In genomic region chr5:32199136-32199535, GRCm38 (mm10) we compare ENCODE assay signal across 22 mouse cellular contexts. TPM values are rescaled to one million over a fixed set of nuclear protein-coding genes. Genes with fewer than 3 reads are reported as not detected.
DNase-seq lines count a peak whose midpoint lies in the region; ATAC-seq lines count a peak whose summit lies in the region.
"Had no signal": no experiment of that assay in that cellular context is flagged by ENCODE, and none has a peak within 500 bp of the region (broad histone marks: within the 10 kb centered on the region; RNA-seq: fewer than 3 reads in every experiment).

No protein-coding gene starts in this region.

- H3K4me2 ChIP-seq in hindbrain, embryonic 11.5 days (replicated peaks; ENCODE audit: low read depth, low read length): no peak overlapping the region
- H3K4me2 ChIP-seq: forebrain, embryonic 12.5 days; limb, embryonic 15.5 days; neural tube, embryonic 15.5 days had no signal

- no peak overlapping the region for H3K27ac ChIP-seq in hindbrain, embryonic 11.5 days (ENCODE audit: low read depth, low read length)
- H3K27ac ChIP-seq: forebrain, embryonic 12.5 days; heart, adult 2 months; kidney, postnatal 0 days; limb, embryonic 15.5 days; neural tube, embryonic 15.5 days had no signal

- H3K4me1 ChIP-seq in hindbrain, embryonic 11.5 days (replicated peaks; ENCODE audit: control insufficient read depth, insufficient read depth, low read length): no peaks in the 10 kb centered on the region
- H3K4me1 ChIP-seq: forebrain, embryonic 12.5 days; neural tube, embryonic 15.5 days had no signal

- no peak overlapping the region for H3K9ac ChIP-seq in hindbrain, embryonic 11.5 days (ENCODE audit: low read depth, low read length)
- H3K9ac ChIP-seq: forebrain, embryonic 12.5 days; limb, embryonic 15.5 days; neural tube, embryonic 15.5 days had no signal

- 85% methylated on average over 3 of the region's 3 CpGs for WGBS in hindbrain, embryonic 11.5 days

- H3K27me3 ChIP-seq in hindbrain, embryonic 11.5 days (ENCODE audit: control insufficient read depth, insufficient read depth, low read length): no peaks in the 10 kb centered on the region
- H3K27me3 ChIP-seq: forebrain, embryonic 12.5 days; limb, embryonic 15.5 days; neural tube, embryonic 15.5 days had no signal

- no peaks in the 10 kb centered on the region for H3K9me3 ChIP-seq in hindbrain, embryonic 11.5 days (ENCODE audit: control insufficient read depth, low read length)
- H3K9me3 ChIP-seq: forebrain, embryonic 12.5 days; limb, embryonic 15.5 days; neural tube, embryonic 15.5 days had no signal

- peak; percentile 74 to 82 for ATAC-seq in hematopoietic stem cell, adult 5-6 weeks (replicated peaks in 1 of 2; ENCODE audit: insufficient read depth in 1 of 2, low FRiP score in 2 of 2, low TSS enrichment in 1 of 2, low read depth in 1 of 2, poor library complexity in 2 of 2, severe bottlenecking in 2 of 2)
- no peak for ATAC-seq in hindbrain, embryonic 11.5 days (ENCODE audit: low FRiP score)

- H3K4me3 ChIP-seq in hindbrain, embryonic 11.5 days (ENCODE audit: low read depth, low read length): no peak overlapping the region
- H3K4me3 ChIP-seq: forebrain, embryonic 12.5 days; heart, adult 2 months; limb, embryonic 15.5 days; myocyte; neural tube, embryonic 15.5 days had no signal

- no peaks in the 10 kb centered on the region for H3K36me3 ChIP-seq in hindbrain, embryonic 11.5 days (ENCODE audit: control insufficient read depth, insufficient read depth, low read length)
- H3K36me3 ChIP-seq: forebrain, embryonic 12.5 days; limb, embryonic 15.5 days; neural tube, embryonic 15.5 days had no signal

- DNase-seq in urinary bladder, postnatal 36 days (ENCODE audit: low spot score in 2 of 2): peak; percentile 35 to 67
- no peak for DNase-seq in urinary bladder, postnatal 10 days (ENCODE audit: low spot score)
- peak; percentile 14 to 20 for DNase-seq in thymus, postnatal 10 days (ENCODE audit: low spot score in 2 of 2)
- DNase-seq in T-cell, adult 2 months (ENCODE audit: low spot score): no peak
- no peak for DNase-seq in hindbrain, embryonic 11.5 days (ENCODE audit: low spot score)
- DNase-seq in kidney, adult 11 months: no peak
- DNase-seq: adrenal gland, postnatal 10 days; cerebellum, adult 9-11 months; embryo, embryonic 11 days; heart, adult 2 months; heart, postnatal 4 days; kidney, adult 18-20 months; lung, postnatal 10 days; midbrain, embryonic 14.5 days; right cerebral cortex, postnatal 25 days had no signal

RNA-seq across cellular contexts. Expression of gene Plb1, which starts 33.4 kb away (rescaled TPM):
- total RNA-seq in hematopoietic stem cell, adult 5-6 weeks (2017): not detected in 2 replicates
- polyA plus RNA-seq in hindbrain, embryonic 11.5 days (2014; fragmentation: Nextera tagmentation; extraction: Ambion mirVana): 0.10 TPM in 1 of 2 replicates, not detected in the other
- total RNA-seq: megakaryocyte, adult 5-6 weeks had no signal
- polyA plus RNA-seq: midbrain, embryonic 14.5 days; neural tube, embryonic 15.5 days had no signal

Comparison
In these comparisons a context has a peak if more than half of its experiments do, and no peak if none do; other contexts are left out.
1. DNase-seq: peak in urinary bladder, postnatal 36 days (2 of 2) and thymus, postnatal 10 days (2 of 2); none in urinary bladder, postnatal 10 days (single experiment), T-cell, adult 2 months (single experiment), hindbrain, embryonic 11.5 days (single experiment) and kidney, adult 11 months (single experiment).